Mouse (Mus musculus) thymus, adult 2 months (tissue): Measurements from ENCODE around the gene Gm20696.

Experiments
- CTCF ChIP-seq: fragments of 200-500 bp; IDR thresholded peaks from 2 replicates; pipeline ENCODE4 v1.5.1; 2012; ENCODE audit warnings: mild to moderate bottlenecking, control low read depth, low read length, moderate library complexity, borderline replicate concordance; ENCODE audit not compliant: control insufficient read depth, poor library complexity, insufficient read depth; ENCODE audit errors: extremely low read depth
- POLR2A ChIP-seq: fragments of 200-500 bp; IDR thresholded peaks from 2 replicates; pipeline ENCODE4 v1.6.1; 2012; ENCODE audit warnings: mild to moderate bottlenecking, low read length, control low read depth, moderate library complexity; ENCODE audit not compliant: control insufficient read depth, poor library complexity, insufficient read depth; ENCODE audit errors: extremely low read depth

GRCm38 (mm10) chr6:99463906-99464305, 202.7 kb downstream of the Gm20696 start:
- TF ChIP-seq CTCF, result no peak
- TF ChIP-seq POLR2A, result no peak
